Mouse (Mus musculus): Measurements from ENCODE around the gene Fyb. TPM values are rescaled to one million over a fixed set of nuclear protein-coding genes. Genes with fewer than 3 reads are reported as not detected.

Fyb gene
- total RNA-seq, 1 experiment = not detected

DNA sequence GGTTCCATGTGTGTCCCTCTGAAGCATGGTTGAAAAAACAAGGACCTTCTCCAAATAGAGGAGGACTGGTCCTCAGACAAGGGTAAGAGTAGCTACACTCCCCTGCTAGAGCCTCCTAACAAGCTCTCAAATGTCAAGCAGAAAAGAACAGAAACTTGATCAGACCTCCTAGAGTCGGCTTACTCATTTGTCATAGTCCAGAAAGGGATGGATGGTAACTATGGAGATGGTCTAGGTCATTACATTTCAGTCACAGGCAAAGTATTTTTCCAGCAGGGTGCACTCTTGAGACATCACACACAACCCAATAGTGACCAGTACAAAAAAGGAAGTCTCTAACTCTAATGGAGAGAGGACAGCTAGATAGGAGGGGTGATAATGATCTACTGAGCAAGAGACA is 21.9 kb upstream of the Fyb start:
- DNase-seq (ENCODE audit: low read depth, low spot score) = no peak
- in situ Hi-C loops (cut with MboI; ENCODE audit: low sequenced_read_pairs in 2 of 2, unreplicated experiment in 2 of 2) = no loop called here
- no peaks in the 10 kb centered on the region for H3K4me1 ChIP-seq (ENCODE audit: control insufficient read depth in 2 of 2, insufficient read depth in 2 of 2, low read length in 2 of 2, poor library complexity in 1 of 2)

DNA sequence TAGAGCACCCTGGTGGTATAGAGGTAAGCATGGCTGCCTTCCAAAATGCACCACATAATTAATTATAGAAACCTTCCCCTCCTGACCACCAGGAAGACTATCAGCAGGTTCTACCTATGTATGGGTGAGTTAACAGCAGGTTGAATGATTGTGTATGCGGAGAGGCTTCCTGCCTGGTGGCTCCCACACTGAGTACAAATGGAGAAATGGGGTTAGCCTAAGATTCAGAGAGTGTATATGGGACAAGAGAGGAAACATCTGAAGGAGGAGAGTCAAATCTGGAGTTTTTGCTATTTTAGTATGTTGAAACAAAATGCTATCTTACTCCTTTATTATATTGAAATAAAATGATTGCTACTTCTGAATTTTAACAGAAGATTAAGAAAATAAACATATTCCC is 5.1 kb upstream of the Fyb start:
- in situ Hi-C loops (cut with MboI; ENCODE audit: low sequenced_read_pairs in 2 of 2, unreplicated experiment in 2 of 2) = no loop called here
- no peak overlapping the region for H3K9ac ChIP-seq (ENCODE audit: insufficient read depth, low read depth, low read length, poor library complexity, severe bottlenecking)
- TF ChIP-seq MAFK (IDR thresholded peaks at IDR 0.05; ENCODE audit: insufficient read depth, low read depth, low read length) (no peak), CHD2 (IDR thresholded peaks at IDR 0.05; ENCODE audit: low read depth, low read length) (no peak), ZC3H11A (IDR thresholded peaks at IDR 0.05; ENCODE audit: borderline replicate concordance, low read depth, low read length) (no peak), ZNF384 (IDR thresholded peaks at IDR 0.05; ENCODE audit: low read depth, low read length) (no peak), HCFC1 (IDR thresholded peaks at IDR 0.05; ENCODE audit: borderline replicate concordance, insufficient read depth, low read length) (no peak)
- H3K27ac ChIP-seq (ENCODE audit: insufficient read depth, low read depth, low read length, poor library complexity, severe bottlenecking) = no peak overlapping the region
- H3K4me3 ChIP-seq (ENCODE audit: insufficient read depth in 1 of 2, low read depth in 1 of 2, low read length in 2 of 2, poor library complexity in 1 of 2, severe bottlenecking in 1 of 2) = no peak overlapping the region
- no peak for DNase-seq (ENCODE audit: low read depth, low spot score)
- H3K9me3 ChIP-seq (ENCODE audit: control insufficient read depth, insufficient read depth, low read depth, low read length) = no peaks in the 10 kb centered on the region
- no peaks in the 10 kb centered on the region for H3K4me1 ChIP-seq (ENCODE audit: control insufficient read depth in 2 of 2, insufficient read depth in 2 of 2, low read length in 2 of 2, poor library complexity in 1 of 2)
- H3K36me3 ChIP-seq (ENCODE audit: control insufficient read depth, insufficient read depth, low read length, poor library complexity, severe bottlenecking) = no peaks in the 10 kb centered on the region

More for the DNA sequence above, 21.9 kb upstream of the Fyb start:
- Histone ChIP-seq H3K36me3 (ENCODE audit: control insufficient read depth, insufficient read depth, low read length, poor library complexity, severe bottlenecking) (no peaks in the 10 kb centered on the region), H3K27ac (ENCODE audit: insufficient read depth, low read depth, low read length, poor library complexity, severe bottlenecking) (no peak overlapping the region), H3K9ac (ENCODE audit: insufficient read depth, low read depth, low read length, poor library complexity, severe bottlenecking) (no peak overlapping the region), H3K9me3 (ENCODE audit: control insufficient read depth, insufficient read depth, low read depth, low read length) (no peaks in the 10 kb centered on the region), H3K4me3 (ENCODE audit: insufficient read depth in 1 of 2, low read depth in 1 of 2, low read length in 2 of 2, poor library complexity in 1 of 2, severe bottlenecking in 1 of 2) (no peak overlapping the region)
- TF ChIP-seq ZC3H11A (IDR thresholded peaks at IDR 0.05; ENCODE audit: borderline replicate concordance, low read depth, low read length) (no peak), CHD2 (IDR thresholded peaks at IDR 0.05; ENCODE audit: low read depth, low read length) (no peak), MAFK (IDR thresholded peaks at IDR 0.05; ENCODE audit: insufficient read depth, low read depth, low read length) (no peak), HCFC1 (IDR thresholded peaks at IDR 0.05; ENCODE audit: borderline replicate concordance, insufficient read depth, low read length) (no peak), ZNF384 (IDR thresholded peaks at IDR 0.05; ENCODE audit: low read depth, low read length) (no peak)

- Histone ChIP-seq H3K9ac (ENCODE audit: insufficient read depth, low read depth, low read length, poor library complexity, severe bottlenecking) (no peak overlapping the region), H3K27ac (ENCODE audit: insufficient read depth, low read depth, low read length, poor library complexity, severe bottlenecking) (no peak overlapping the region), H3K4me1 (ENCODE audit: control insufficient read depth in 2 of 2, insufficient read depth in 2 of 2, low read length in 2 of 2, poor library complexity in 1 of 2) (no peaks in the 10 kb centered on the region), H3K9me3 (ENCODE audit: control insufficient read depth, insufficient read depth, low read depth, low read length) (no peaks in the 10 kb centered on the region), H3K36me3 (ENCODE audit: control insufficient read depth, insufficient read depth, low read length, poor library complexity, severe bottlenecking) (no peaks in the 10 kb centered on the region), H3K4me3 (ENCODE audit: insufficient read depth in 1 of 2, low read depth in 1 of 2, low read length in 2 of 2, poor library complexity in 1 of 2, severe bottlenecking in 1 of 2) (no peak overlapping the region)
- in situ Hi-C loops (cut with MboI; ENCODE audit: low sequenced_read_pairs in 2 of 2, unreplicated experiment in 2 of 2) = no loop called here
- DNase-seq (ENCODE audit: low read depth, low spot score) = no peak
- TF ChIP-seq HCFC1 (IDR thresholded peaks at IDR 0.05; ENCODE audit: borderline replicate concordance, insufficient read depth, low read length) (no peak), ZC3H11A (IDR thresholded peaks at IDR 0.05; ENCODE audit: borderline replicate concordance, low read depth, low read length) (no peak), MAFK (IDR thresholded peaks at IDR 0.05; ENCODE audit: insufficient read depth, low read depth, low read length) (no peak), CHD2 (IDR thresholded peaks at IDR 0.05; ENCODE audit: low read depth, low read length) (no peak), ZNF384 (IDR thresholded peaks at IDR 0.05; ENCODE audit: low read depth, low read length) (no peak)
Measured at GRCm38 (mm10) chr15:6519417-6520255, 3.0 kb upstream of the Fyb start.

DNA sequence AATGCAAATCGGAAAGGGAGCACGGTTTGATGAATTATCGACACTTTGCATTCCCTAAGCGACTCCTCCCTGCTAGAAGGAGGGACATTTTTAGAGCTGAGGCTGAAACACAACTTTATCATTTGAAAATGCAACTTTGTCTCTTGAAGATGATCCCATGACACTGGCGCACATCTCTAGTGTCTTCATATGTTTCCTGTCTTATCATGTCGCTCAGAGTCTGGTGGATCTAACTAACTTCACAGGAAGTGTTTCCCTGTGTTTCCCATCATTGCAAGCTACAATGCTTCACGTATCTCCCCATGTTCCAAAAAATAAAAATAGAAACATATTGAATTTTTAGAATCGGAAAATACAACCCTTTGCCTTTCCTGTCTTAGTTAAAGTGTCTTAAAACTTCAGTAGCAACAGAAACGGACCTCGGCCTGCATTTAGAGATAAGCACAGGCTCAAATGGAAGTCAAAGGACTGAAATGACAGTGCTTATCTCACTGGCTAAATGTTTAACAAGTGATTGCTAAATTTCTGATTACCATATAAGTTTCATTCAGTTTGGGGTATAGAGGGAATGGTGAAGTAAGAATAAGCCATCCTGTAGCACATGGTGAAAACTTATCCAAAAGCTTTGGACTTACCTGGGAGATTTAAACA is 2.0 kb upstream of the Fyb start:
- in situ Hi-C loops (cut with MboI; ENCODE audit: low sequenced_read_pairs in 2 of 2, unreplicated experiment in 2 of 2) = no loop called here
- Histone ChIP-seq H3K9ac (ENCODE audit: insufficient read depth, low read depth, low read length, poor library complexity, severe bottlenecking) (no peak overlapping the region), H3K36me3 (ENCODE audit: control insufficient read depth, insufficient read depth, low read length, poor library complexity, severe bottlenecking) (no peaks in the 10 kb centered on the region), H3K4me1 (ENCODE audit: control insufficient read depth in 2 of 2, insufficient read depth in 2 of 2, low read length in 2 of 2, poor library complexity in 1 of 2) (no peaks in the 10 kb centered on the region), H3K4me3 (ENCODE audit: insufficient read depth in 1 of 2, low read depth in 1 of 2, low read length in 2 of 2, poor library complexity in 1 of 2, severe bottlenecking in 1 of 2) (no peak overlapping the region), H3K27ac (ENCODE audit: insufficient read depth, low read depth, low read length, poor library complexity, severe bottlenecking) (no peak overlapping the region), H3K9me3 (ENCODE audit: control insufficient read depth, insufficient read depth, low read depth, low read length) (no peaks in the 10 kb centered on the region)
- DNase-seq (ENCODE audit: low read depth, low spot score) = no peak
- TF ChIP-seq HCFC1 (IDR thresholded peaks at IDR 0.05; ENCODE audit: borderline replicate concordance, insufficient read depth, low read length) (no peak), MAFK (IDR thresholded peaks at IDR 0.05; ENCODE audit: insufficient read depth, low read depth, low read length) (no peak), ZNF384 (IDR thresholded peaks at IDR 0.05; ENCODE audit: low read depth, low read length) (no peak), CHD2 (IDR thresholded peaks at IDR 0.05; ENCODE audit: low read depth, low read length) (no peak), ZC3H11A (IDR thresholded peaks at IDR 0.05; ENCODE audit: borderline replicate concordance, low read depth, low read length) (no peak)
